Mouse (Mus musculus) kidney, postnatal 25 days (tissue): Measurements from ENCODE around the gene Ccnb2.
A peak's percentile ranks its signal among the peaks of the same experiment; 100 is the strongest.
"Not testable (repeated sequence)": the region's sequence is repeated elsewhere in the genome, so short reads cannot be mapped to it uniquely, and the experiment has no call there.

Source experiments
- DNase-seq, 2 experiments: peaks; one replicate each; pipeline ENCODE4 v3.0.0; 2021; ENCODE audit warnings: mixed read lengths in 2 of 2

Gene Ccnb2

DNA sequence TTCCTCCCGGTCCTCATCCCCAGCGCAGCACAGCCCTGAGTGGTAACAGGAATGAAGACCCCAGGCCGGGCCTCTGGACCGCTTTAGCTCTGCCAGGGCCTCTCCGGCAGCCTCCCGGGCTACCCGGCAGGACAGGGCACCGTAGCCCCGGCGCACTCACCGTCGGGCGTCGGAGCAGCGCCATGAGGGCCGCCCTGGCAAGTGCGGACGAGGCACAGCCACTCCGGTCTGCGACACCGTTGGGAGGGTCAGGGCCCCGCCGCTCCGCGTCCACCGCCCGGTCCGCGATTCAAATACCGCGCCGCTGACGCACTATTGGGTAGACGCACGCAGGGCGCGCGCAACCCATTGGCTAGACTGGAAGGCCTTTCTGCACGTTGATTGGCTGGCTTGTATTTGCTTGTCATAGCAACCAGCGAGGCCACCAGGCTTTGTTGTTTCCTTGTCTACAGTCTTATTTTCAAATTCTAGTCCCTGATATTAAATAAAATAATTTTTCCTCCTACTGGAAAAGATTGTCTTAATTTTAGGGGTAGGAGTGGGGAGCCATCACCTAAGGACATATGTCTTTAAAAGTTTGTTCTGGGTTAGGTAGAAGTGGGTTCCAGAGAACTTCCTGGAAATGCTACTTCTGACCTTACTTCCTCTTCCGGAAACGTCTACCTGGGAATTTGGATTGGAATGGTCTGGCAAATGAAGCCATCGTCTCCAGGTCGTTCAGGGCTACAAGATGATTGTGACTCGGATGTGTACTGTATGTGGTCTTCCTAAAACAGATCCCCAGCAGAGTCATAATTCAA lies at the start of gene Ccnb2:
TSS of gene Ccnb2 (minus strand) at position 291 of the 800 bp plus-strand sequence.
- DNase-seq = peak; percentile 93 to 95

DNA sequence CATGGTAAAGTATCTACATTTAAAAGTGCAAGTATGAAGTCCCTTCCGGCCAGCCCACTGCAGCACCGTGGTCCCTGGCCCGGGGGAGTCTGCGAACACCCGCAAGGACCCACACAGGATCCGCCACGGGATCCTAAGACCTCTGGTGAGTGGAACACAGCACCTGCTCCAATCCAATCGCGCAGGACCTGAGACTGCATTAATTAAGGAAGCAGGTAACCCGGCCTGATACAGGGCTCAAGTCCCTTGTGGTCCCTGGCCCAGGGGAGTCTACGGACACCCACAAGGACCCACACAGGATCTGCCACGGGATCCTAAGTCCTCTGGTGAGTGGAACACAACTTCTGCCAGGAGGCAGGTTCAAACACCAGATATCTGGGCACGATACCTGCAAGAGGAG lies 41.7 kb upstream of the Ccnb2 start:
- DNase-seq = not testable (repeated sequence)

DNA sequence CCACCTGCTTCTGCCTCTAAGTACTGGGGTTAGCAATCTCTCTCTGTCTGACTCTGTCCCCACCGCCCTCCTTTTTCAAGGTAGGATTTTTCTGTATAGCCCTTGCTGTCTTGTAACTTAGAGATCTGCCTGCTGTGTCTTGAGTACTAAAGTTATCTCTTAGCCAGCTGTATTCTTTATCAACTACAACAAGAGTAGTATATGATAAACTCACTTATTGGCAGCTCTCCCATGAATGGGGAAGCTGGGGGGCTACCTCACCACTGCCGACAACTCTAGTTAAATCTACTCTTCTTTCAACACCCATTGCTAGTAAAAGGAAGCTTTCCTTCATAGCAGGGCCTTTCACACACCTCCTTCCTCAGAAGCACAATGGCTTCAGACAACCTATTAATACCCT lies 31.0 kb upstream of the Ccnb2 start:
- DNase-seq = no peak

DNA sequence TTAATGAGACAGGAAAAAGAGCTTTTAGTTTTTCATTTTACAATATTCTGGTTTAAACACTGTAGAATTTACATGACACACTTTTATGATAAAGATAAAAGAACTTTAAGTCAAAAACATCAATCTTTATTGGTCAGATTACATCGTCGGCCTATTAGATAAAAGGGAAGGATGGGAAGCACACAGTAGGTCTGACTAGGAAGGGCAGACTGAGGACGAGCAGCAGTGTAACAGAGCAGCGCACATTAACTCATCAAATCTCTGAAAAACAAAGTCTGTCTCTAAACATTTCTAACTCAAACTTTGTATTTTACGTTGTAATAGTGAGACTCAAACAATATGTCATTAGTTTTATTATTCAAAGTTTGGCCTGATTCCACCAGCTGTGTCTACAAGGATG lies 27.7 kb upstream of the Ccnb2 start:
- DNase-seq = no peak

DNA sequence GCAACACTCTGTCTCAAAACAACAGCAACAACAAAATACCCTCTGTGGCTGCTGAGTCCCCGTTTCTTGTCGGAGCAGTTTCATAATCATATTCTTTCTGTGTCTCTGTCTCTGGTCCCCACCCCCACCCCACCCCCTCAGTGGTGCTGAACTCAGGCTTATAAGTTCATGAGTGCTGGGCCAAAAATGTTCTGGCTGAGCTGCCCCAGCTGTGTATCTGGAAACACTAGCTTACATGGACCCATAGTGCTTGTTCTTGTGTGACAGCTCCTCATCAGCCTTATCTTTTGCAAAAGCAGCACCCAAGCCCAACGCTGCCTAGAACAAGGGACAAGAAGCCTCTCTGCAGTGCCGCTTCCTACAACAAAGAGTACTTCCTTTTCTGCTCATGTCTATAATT lies 18.6 kb upstream of the Ccnb2 start:
- peak; percentile 34 to 63 for DNase-seq

DNA sequence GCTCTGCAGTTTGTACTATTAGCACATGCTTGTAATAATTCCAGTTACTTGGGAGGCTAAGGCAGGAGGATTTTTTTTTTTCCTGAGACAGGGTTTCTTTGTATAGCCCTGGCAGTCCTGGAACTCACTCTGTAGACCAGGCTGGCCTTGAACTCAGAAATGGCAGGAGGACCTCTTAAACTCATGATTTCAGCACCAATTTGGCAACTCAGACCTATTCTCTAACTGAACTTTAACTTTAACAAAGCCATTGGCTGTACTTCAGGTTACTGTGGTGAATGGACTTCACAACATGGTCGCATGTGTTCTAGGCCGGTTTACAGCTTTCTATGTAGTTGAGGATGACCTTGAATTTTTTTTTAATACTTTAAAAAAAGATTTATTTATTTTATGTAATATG lies 1.3 kb upstream of the Ccnb2 start:
- no peak for DNase-seq

DNA sequence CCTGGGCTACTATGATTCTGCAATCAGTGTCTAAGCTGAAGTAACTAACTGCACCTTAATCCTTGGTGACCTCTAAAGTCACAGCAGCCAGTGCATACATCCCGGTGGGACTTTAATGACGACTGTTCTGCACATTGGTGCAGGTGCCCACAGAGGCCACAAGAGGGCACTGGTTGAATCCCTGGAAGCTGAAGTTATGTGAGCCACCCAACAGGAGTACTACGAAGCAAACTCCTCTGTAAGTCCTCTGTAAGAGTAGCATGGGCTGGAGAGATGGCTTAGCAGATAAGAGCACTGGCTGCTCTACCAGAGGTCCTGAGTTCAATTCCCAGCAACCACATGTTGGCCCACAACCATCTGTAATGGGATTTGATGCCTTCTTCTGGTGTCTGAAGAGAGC lies 4.9 kb downstream of the Ccnb2 start:
- DNase-seq = no peak

DNA sequence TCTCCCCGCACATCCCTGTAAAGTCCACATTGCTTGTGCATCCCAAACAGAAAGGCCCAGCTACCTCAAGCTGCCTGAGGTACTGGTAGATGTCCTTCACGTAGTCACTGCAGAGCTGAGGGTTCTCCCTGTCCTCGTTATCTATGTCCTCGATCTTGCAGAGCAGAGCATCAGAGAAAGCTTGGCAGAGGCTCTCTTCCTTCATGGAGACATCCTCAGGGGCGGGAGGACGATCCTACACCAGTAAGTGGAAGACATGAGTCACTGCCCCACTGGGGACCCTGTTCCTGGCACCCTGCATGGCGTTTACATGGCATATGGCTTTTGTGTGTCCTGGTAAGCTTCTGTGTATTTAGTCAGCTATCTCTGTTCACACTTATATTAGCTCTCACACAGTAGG lies 8.3 kb downstream of the Ccnb2 start:
- DNase-seq = no peak

DNA sequence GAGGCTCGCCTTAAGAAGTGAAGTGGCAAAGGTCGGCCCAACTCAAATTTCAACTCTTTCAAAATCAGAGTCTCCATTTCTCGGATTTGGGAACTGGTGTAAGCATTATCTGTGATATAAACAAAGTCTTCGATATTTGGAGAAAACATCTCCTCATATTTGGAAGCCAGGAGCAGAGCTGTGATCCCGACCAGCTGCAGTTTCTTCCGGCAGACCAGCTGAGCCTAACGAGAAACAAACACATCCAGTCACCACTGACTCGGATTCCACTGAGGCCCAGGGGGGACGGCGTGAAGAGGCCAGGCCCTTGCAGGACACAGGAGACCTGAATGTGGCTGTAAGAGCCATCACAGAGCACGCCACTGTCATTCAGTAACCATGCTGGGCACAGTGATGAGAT lies 10.7 kb downstream of the Ccnb2 start:
- DNase-seq = no peak

DNA sequence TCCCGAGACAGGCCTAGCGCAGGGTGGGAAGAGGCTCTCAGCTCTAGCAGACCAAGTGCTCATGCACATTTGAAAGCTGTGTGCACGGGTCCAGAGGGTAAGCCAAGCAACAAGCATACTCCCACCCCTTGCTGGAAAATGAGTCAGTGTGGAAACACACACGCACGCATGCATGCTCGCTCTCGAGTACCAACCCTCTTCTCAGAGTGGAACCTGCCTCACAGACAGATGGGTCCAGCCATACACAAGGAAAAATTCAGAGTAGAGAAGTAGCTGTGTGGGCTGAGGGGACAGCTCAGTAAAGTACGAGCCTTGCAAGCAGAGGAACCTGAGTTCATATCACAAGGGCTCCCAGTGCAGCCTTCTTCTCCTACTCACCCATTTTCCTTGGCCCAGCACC lies 11.6 kb downstream of the Ccnb2 start:
- DNase-seq = no peak

DNA sequence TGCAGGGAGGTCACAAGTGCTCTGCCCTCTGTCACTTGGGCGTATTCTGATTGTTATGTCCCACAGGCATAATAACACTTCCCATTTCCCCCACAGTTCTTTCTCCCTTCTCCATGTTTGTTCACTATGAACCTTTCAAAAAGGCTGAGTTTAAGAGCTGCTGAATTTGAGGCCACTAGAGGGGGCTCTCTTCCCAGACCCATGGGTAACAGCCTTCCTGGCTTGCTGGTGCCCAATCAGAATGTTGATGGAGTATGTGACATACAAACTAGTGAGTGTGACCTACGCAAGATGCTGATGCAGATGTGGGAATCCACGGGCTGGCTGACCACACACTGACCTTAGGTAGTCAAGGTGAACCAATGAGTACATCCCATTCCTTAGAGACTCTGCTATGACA lies 12.6 kb downstream of the Ccnb2 start:
- peak; percentile 54 for DNase-seq

DNA sequence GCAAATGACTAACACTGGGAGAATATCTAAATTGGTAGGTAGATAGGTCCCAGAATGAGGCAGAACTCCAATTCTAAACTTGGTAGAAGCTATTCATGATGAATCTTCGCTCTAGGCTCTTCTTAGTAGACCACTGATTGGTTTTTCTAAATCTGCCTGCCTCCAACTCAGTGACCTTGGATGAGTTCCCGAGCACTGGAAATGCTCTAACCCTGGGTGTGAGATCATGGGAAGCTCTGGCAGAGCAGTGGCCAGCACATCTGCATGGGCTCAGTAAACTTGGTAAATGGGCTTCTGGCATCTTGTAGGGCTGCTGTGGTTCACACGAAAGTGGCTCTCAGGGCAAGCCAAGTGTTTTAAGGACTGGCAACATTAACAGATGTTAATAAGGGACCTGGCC lies 14.8 kb downstream of the Ccnb2 start:
- DNase-seq = no peak

DNA sequence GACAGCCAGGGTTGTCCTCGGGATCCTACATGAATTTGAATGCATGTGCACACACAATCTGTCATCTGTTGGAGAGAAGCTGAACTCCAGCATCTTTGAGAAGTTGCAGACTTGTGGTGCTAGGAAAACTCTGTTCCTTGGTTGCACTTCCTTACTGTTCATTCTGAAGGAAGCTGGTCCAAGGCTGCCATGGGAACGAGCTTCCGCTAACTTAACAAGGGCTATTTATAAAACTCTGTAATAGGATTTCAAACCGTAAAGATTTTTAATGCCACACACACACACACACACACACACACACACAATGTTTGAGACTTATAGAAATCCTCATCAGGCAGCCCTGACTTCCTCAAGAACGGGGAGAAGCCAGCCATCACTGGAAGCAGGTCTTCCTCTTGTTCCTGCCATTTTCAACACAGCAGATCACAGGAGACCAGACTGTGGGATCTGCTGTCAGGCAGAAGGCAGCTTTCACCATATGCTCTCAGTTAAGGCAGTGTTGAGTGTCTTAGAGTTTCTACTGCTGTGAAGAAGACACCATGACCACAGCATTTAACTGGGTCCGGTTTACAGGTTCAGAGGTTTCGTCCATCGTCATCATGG lies 19.3 kb downstream of the Ccnb2 start:
- DNase-seq = no peak

DNA sequence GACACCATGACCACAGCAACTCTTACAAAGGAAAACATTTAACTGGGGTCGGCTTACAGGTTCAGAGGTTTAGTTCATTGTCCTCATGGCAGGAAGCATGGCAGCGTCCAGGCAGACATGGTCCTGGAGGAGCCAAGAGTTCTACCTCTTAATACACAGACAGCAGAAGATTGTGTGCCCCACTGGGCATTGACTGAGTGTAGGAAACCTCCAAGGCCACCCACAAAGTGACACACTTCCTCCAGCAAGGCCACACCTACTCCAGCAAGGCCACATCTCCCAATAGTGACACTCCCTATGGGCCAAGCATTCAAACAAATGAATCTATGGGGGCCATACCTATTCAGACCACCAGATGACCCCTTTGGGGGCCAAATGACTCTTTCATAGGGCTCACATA lies 25.3 kb downstream of the Ccnb2 start:
- no peak for DNase-seq

DNA sequence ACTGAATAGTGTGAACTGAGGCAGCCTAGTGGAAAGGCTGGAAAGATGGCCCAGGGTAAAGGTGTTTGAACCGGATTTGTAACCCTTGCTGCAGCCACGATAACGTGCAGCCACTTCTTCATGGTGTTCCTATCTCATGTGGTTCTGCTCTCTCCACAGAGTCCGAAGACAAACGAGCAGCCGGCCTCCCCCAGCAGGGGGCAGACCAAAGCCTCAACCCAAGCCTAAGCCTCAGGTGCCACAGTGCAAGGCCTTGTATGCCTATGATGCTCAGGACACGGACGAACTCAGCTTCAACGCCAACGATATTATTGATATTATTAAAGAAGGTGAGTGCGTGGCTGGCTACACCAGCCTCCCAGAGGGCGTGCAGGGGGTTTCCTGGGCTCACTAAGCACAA lies 25.7 kb downstream of the Ccnb2 start:
- DNase-seq = peak in 1 of 2 experiments; percentile 15

DNA sequence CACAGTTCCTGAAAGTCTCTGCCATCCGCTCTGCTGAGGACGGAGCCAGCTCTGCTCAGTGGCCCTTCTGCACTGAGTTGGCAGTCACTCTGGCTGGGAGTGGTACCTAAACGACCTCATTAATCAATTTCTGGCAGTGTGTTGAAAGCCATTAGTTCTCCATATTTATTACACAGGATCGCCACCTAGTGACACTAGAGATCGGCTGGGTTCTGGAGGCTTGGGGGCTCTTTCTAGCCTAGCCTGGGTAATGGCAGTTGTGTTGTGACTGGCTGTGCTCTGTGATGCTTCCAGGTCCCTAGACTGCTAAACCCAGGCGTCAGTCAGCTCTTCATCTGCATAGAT lies 28.8 kb downstream of the Ccnb2 start:
- peak; percentile 41 to 48 for DNase-seq

DNA sequence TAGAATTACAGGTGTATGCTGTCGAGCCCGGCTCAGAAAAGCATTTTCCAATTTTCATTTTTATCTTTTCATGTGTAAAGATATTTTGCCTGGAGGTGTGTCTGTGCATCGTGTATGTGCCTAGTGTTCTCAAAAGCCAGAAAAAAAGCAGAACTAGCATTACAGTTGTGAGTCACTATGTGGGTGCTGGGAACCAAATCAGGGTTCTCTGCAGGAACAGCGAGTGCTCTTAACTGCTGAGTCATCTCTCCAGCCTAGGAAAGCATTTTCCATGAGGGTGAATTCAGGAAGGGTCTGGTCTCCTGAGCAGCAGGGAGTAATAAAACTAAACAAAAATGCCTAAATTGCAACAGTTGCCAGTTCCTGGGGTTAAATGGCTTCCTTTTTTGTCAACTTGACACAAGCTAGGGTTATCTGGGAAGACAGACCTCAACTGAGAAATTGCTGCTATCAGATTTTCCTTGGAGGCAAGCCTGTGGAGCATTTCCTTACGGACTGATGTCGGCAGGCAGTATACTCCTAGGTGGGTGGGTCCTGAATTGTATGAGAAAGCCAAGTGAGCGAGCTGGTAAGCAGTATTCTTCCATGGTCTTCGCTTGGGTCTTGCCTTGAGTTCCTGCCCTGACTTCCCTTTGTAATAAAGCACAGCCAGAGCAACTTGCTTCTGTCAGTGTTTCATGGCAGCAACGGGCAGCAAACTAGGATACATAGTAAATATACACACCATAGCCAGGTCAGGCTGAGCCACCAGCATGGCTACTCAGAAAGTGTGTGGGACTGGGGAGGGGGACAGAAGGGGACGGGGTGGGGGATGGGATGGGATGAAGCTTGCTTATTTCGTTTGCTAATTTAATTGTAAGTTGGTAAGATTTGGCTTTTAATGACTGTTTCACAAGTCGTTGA lies 29.4 kb downstream of the Ccnb2 start:
- no peak for DNase-seq

DNA sequence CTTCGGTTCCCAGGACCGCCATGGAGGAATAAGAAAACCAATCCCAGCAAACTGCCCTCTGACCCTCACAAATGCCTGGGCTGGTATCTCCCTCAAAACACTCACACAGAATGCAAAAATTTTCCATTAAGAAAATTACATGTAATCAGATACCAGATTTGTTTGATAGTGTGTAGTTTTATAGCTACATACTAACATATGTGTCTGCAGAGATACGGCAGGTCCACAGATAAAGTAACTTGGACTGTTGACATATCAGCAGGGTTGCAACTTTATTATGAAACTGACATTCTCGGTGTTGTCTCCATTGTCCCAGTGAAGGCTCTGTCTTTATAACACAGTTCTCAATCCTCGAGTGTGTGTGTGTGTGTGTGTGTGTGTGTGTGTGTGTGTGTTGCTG lies 30.3 kb downstream of the Ccnb2 start:
- no peak for DNase-seq

DNA sequence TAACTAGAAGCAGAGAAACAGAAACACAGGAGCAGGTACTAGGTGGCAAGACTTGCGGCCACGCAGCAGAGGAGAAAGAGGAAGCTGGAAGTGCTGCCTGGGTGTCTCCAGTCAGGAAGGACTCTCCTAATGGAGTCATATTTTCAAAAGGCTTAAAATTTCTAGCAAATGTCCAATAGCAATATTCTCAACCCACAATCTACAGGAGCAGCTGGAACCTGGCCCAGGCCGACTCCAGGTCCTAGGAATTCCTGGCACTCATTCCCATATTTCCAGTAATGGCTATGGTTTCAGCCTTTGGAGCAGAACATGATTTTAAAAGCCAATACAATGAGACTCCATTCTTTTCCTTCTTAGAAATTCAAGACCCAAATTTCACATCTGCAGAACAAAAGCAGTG lies 31.8 kb downstream of the Ccnb2 start:
- no peak for DNase-seq

DNA sequence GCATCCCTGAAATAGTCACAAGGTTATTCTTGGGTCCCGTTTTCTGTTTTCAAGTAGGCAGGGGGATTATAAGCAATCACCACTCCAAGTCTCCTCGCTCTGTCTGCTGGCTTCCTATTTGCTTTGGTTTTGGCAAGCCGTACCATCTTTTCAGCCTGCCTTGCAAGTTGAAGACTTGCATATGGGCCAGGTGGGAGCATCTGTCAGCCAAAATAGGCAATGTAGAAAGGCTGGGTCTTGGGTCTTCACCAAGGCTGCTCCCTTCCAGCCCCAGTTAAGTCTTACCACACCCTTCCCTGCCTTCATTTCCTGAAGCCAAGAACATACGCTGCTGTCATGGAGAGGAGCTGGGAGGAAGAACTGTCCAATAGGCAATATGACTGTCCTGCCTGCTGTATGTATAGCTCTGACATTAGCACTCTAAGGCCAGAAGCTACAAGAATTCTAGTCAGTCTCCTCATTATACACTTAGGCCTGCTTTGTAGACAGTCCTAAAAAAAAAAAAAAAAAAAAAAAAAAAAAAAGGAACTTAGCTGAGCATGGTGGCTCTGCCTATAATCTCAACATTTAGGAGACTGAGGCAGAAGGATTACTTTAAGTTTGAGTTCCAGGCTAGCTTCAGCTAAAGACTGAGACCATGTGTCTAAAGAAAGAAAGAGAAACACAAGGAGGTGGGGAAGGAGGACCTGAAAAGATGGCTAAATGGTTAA lies 33.8 kb downstream of the Ccnb2 start:
- DNase-seq = no peak

DNA sequence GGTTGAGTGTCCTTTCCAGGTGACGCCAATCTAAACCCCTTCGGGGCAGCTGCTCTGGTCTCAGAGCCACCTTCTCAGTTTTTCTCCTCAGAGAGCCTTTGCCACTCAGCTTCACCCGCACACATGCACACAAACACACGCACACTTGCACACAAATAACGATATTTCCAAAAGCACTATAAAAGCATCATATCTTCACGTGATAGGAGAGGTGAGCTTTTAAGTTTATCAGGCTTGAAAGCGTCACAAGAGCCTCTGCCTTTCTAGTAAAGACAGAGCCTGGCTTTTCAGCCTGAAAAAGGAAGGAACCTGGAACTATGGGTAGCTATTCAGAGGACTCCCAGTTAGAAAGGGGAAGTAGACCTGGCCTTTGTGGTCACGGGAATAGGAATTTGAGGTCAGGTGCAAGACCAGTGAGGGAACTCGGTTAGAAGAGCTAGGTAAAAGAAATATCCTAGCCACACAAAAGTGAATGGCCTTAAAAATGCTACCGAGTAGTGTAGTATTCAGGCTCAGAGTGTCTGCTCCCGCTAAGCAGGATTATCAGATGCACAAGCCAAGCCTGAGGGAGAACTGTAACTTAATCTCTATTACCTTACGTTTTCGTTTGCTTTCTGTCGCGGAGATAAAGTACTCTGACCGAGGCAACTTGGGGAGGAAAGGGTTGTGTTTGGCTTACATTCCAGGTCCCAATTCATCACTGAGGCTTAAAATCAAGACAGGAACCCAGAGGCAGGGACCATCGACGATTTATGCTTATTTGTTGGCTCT lies 36.2 kb downstream of the Ccnb2 start:
- DNase-seq = no peak

DNA sequence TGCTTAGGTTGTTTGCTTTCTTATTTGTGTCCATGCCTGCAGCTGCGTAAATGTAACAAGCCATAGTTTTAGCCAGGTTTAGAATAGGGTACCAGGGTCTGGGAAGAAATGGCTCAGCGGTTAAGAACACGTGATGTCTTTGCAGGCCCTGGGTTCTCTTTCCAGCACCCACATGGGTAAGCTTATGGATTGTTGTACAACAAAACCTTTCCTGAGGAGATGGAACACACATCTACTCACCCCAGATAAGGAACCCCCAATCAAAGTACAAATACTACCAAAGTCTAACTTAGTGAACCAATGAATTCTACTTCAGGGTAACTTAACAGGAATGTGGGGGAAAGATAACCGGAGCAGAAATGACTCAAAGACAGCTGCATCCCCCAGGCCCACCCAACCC lies 36.9 kb downstream of the Ccnb2 start:
- DNase-seq = no peak
